Mouse (Mus musculus) C2C12 (cell line): ENCODE results near the gene Rars2. TPM values are rescaled to one million over a fixed set of nuclear protein-coding genes. Genes with fewer than 3 reads are reported as not detected.

Source experiments
- H3K27me3 ChIP-seq: one replicate; pipeline ENCODE4 v1.6.1; 2011; ENCODE audit not compliant: control insufficient read depth, insufficient read depth, insufficient read length
- H3K36me3 ChIP-seq: one replicate; pipeline ENCODE4 v1.6.1; 2011; ENCODE audit not compliant: control insufficient read depth, insufficient read depth
- H3K4me3 ChIP-seq: one replicate; pipeline ENCODE4 v1.5.1; 2011; ENCODE audit warnings: mild to moderate bottlenecking, control low read depth; ENCODE audit not compliant: poor library complexity, insufficient read depth, severe bottlenecking
- H3K79me2 ChIP-seq: one replicate; pipeline ENCODE4 v1.6.1; 2011; ENCODE audit not compliant: control insufficient read depth, insufficient read depth
- H3K79me3 ChIP-seq: one replicate; pipeline ENCODE4 v1.6.1; 2011; ENCODE audit warnings: low read depth, control low read depth
- H3ac ChIP-seq: one replicate; pipeline ENCODE3; 2011; ENCODE audit warnings: low read depth; ENCODE audit not compliant: control insufficient read depth, insufficient read length
- CEBPB ChIP-seq: IDR thresholded peaks from one replicate; pipeline ENCODE4 v1.6.1; 2011; ENCODE audit warnings: low read depth, mild to moderate bottlenecking, control low read depth, moderate library complexity
- CTCF ChIP-seq: IDR thresholded peaks from one replicate; pipeline ENCODE4 v1.5.1; 2011; ENCODE audit not compliant: control insufficient read depth, insufficient read depth, insufficient read length
- FOSL1 ChIP-seq: IDR thresholded peaks from one replicate; pipeline ENCODE4 v1.8.0; 2011; ENCODE audit warnings: mild to moderate bottlenecking, low read length; ENCODE audit not compliant: poor library complexity, insufficient read depth, severe bottlenecking
- MAX ChIP-seq: IDR thresholded peaks from one replicate; pipeline ENCODE4 v1.6.1; 2011; ENCODE audit warnings: mild to moderate bottlenecking, control low read depth
- MYOD1 ChIP-seq: IDR thresholded peaks from one replicate; pipeline ENCODE4 v1.6.1; 2011; ENCODE audit warnings: low read depth; ENCODE audit not compliant: control insufficient read depth, insufficient read length
- MYOG ChIP-seq: IDR thresholded peaks from one replicate; pipeline ENCODE4 v1.6.1; 2011; ENCODE audit not compliant: control insufficient read depth, insufficient read length; ENCODE audit errors: extremely low read depth
- USF1 ChIP-seq: IDR thresholded peaks from one replicate; pipeline ENCODE4 v1.6.1; 2011; ENCODE audit warnings: low read depth, mild to moderate bottlenecking, control low read depth, moderate library complexity
- polyA plus RNA-seq: library from polyadenylated mRNA; unstranded; fragments of >200 nt; fragmentation: generic; extraction: Trizol; gene quantifications from one replicate; pipeline ENCODE4 v1.2.1, GENCODE M21; 2012; ENCODE audit warnings: missing spikeins

Rars2 gene
- polyA plus RNA-seq, 1 experiment, result 9.7 TPM

DNA sequence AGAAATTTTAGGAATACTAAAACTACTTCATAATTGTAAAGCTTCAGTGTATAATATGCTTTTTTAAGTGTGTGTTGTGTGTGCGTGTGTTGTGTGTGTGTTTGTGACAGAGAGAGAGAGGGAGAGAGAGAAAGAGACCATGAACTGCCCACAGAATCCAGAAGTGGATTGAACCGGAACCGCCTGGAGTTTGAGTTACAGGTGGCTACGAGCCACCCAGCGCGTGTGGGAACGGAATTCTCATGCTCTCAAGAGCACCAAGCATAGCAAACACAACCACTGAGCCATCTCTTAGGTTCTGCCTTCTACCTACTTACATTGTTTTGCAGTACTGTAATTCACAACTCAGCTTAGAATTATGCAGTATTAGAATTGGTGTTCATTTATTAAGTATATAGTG, 19.4 kb downstream of the Rars2 start:
- H3K4me3 ChIP-seq, result no peak overlapping the region
- TF ChIP-seq MAX (no peak), CEBPB (no peak), FOSL1 (no peak), USF1 (no peak), CTCF (no peak), MYOD1 (no peak), MYOG (no peak)
- no peaks in the 10 kb centered on the region for H3K79me3 ChIP-seq
- no peaks in the 10 kb centered on the region for H3K27me3 ChIP-seq
- no peak overlapping the region for H3ac ChIP-seq
- peaks cover 9% of the 10 kb centered on the region for H3K36me3 ChIP-seq
- no peaks in the 10 kb centered on the region for H3K79me2 ChIP-seq

GRCm38 (mm10) chr4:34636036-34636435, 21.3 kb downstream of the Rars2 start:
- H3K36me3 ChIP-seq, result peaks cover 14% of the 10 kb centered on the region
- no peaks in the 10 kb centered on the region for H3K27me3 ChIP-seq
- TF ChIP-seq CEBPB, result no peak
- TF ChIP-seq FOSL1, result no peak
- no peak for TF ChIP-seq MYOG
- TF ChIP-seq MAX, result no peak
- TF ChIP-seq MYOD1, result no peak
- no peak for TF ChIP-seq CTCF
- no peak for TF ChIP-seq USF1
- no peaks in the 10 kb centered on the region for H3K79me2 ChIP-seq
- no peaks in the 10 kb centered on the region for H3K79me3 ChIP-seq
- H3ac ChIP-seq, result no peak overlapping the region
- no peak overlapping the region for H3K4me3 ChIP-seq

DNA sequence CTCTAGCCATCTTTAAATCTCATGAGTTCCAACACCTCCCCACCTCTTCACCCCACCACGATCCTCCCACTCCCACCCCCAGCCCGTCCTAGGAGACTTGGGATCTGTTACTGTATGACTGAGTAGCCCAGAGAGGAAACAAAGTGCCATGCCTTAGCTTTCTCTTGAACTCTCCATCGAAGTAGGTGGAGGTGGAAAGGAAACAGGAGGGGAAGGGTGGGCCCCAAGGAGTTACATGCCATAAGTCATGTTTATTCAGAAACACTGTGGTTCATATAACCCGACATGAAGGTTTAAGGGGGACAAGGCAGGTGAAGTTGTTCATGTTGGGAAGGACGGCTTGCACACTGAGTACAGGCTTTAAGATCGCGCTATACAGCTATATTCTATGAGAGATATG, 22.6 kb downstream of the Rars2 start:
- no peaks in the 10 kb centered on the region for H3K79me2 ChIP-seq
- H3K36me3 ChIP-seq, result peaks cover 20% of the 10 kb centered on the region
- H3ac ChIP-seq, result no peak overlapping the region
- TF ChIP-seq MYOG, result no peak
- no peak for TF ChIP-seq CEBPB
- TF ChIP-seq MAX, result no peak
- TF ChIP-seq USF1, result no peak
- TF ChIP-seq MYOD1, result no peak
- no peak for TF ChIP-seq FOSL1
- no peak for TF ChIP-seq CTCF
- no peaks in the 10 kb centered on the region for H3K79me3 ChIP-seq
- no peak overlapping the region for H3K4me3 ChIP-seq
- H3K27me3 ChIP-seq, result no peaks in the 10 kb centered on the region

DNA sequence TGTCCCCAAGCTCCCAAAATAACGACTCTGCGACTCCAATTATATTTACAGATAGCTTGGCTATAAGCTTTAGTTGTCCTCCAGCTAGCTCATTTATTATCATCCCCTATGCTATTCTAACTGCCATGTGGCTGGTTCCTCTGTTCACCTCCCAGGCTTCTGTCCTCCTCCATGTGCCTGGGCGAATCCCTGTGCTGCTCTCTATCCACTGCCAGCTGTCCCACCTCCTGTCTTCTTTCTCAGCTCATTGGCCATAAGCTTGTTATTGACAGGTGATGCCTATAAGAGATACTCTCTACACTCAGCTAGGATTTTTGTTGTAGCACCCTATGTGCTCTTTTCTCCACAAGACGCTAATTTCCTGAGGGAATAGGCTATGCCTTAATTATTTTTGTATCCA, 23.1 kb downstream of the Rars2 start:
- no peaks in the 10 kb centered on the region for H3K79me3 ChIP-seq
- no peak for TF ChIP-seq MYOD1
- no peak for TF ChIP-seq FOSL1
- TF ChIP-seq CTCF, result no peak
- no peak for TF ChIP-seq MAX
- no peak overlapping the region for H3ac ChIP-seq
- H3K79me2 ChIP-seq, result no peaks in the 10 kb centered on the region
- no peaks in the 10 kb centered on the region for H3K27me3 ChIP-seq
- H3K36me3 ChIP-seq, result peaks cover 24% of the 10 kb centered on the region
- H3K4me3 ChIP-seq, result no peak overlapping the region

GRCm38 (mm10) chr4:34639745-34640364, 25.1 kb downstream of the Rars2 start:
- Histone ChIP-seq H3K27me3 (no peaks in the 10 kb centered on the region), H3K36me3 (peaks cover 20% of the 10 kb centered on the region), H3K79me2 (no peaks in the 10 kb centered on the region), H3K4me3 (no peak overlapping the region), H3ac (no peak overlapping the region), H3K79me3 (no peaks in the 10 kb centered on the region)
- no peak for TF ChIP-seq MYOD1
- no peak for TF ChIP-seq USF1
- TF ChIP-seq MYOG, result no peak
- TF ChIP-seq FOSL1, result no peak
- no peak for TF ChIP-seq CTCF
- no peak for TF ChIP-seq MAX
- no peak for TF ChIP-seq CEBPB

GRCm38 (mm10) chr4:34640731-34641130, 26.0 kb downstream of the Rars2 start:
- H3K79me2 ChIP-seq, result no peaks in the 10 kb centered on the region

More at GRCm38 (mm10) chr4:34640731-34641130, 26.0 kb downstream of the Rars2 start:
- Histone ChIP-seq H3K36me3 (peaks cover 20% of the 10 kb centered on the region), H3K4me3 (no peak overlapping the region), H3K27me3 (no peaks in the 10 kb centered on the region), H3ac (no peak overlapping the region), H3K79me3 (no peaks in the 10 kb centered on the region)
- TF ChIP-seq CTCF, result no peak
- no peak for TF ChIP-seq MAX
- TF ChIP-seq FOSL1, result no peak
- no peak for TF ChIP-seq MYOG
- no peak for TF ChIP-seq CEBPB
- TF ChIP-seq USF1, result no peak
- TF ChIP-seq MYOD1, result no peak
